Mouse (Mus musculus): Measurements from ENCODE around the gene Cfb.

Cfb gene

GRCm38 (mm10) chr17:34885615-34886014 lies 23.3 kb upstream of the Cfb start:
- DNase-seq (ENCODE audit: extremely low read depth, low read depth, low spot score), result no peak

DNA sequence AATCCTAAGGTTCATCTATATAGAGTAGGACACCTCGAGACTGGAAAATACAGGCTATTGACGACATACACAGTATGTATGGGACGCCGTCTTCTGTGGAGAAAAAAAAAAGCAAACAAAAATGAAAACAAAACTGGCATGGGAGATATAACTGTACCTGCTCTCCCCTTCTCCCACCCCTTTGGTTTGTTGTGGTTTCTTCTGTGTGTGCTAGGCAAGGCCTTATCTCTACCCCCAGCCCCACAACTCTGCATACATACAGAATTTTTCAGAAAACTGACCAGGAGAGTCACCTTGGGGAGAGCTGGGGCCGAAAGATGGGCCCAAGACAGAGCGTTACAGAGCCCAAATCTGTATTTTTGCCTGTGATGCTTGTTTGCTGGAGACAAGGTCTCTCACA lies 22.4 kb upstream of the Cfb start:
- DNase-seq (ENCODE audit: extremely low read depth, low read depth, low spot score), result no peak

- no peak for DNase-seq (ENCODE audit: extremely low read depth, low read depth, low spot score)
Measured at GRCm38 (mm10) chr17:34883332-34883731, 21.0 kb upstream of the Cfb start.

- no peak for DNase-seq (ENCODE audit: extremely low read depth, low read depth, low spot score)
Measured at GRCm38 (mm10) chr17:34881683-34882310, 19.5 kb upstream of the Cfb start, which contains the start of gene Gm20547. Gm20547 (minus strand) TSS chr17:34882042.

DNA sequence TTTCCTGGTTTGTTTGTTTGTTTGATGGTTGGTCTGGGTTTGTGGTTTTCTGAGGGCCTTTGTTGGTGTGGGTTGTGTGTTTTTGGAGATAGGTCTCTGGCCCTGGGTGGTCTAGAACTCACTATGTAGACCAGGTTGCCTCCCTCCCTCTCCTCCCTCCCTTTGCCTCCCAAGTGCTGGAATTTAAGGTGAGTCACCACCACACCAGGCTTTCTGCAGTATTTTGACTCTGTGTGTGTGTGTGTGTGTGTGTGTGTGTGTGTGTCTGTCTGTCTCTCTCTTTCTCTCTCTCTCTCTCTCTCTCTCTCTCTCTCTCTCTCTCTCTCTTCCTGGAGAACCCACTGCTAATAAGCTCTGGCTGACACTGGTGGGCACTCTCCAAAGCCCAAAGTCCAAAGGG lies 18.8 kb upstream of the Cfb start:
- DNase-seq (ENCODE audit: extremely low read depth, low read depth, low spot score), result no peak

DNA sequence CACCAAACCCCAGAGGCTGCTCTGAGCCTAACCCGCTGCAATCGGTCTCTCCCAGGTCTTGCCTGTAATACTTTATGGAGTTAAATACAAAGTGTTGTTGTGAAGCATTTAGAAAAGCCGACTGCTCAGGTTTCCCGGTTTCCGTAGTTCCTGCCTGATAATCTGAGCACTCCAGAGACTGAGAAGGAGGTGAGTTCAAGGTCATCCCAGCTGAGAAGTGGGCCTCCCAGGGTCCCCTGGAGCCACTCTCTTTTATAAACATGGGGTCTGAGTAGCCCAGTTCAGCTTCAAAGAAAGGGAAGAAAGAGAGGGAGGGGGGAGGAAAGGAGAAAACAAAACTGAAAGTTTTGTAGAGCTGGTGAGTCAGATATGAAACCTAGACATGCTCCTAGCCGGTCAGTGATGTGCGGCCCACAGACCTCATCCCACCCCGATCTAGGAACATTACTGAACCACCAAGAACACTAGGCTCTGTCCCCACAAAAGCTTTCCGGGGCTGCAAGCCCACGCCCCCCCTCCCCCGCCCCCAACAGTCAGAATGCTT lies 17.1 kb upstream of the Cfb start, which contains the start of gene Zbtb12:
TSS of gene Zbtb12 (plus strand) at position 148 of the 544 bp plus-strand sequence.
- DNase-seq (ENCODE audit: extremely low read depth, low read depth, low spot score), result no peak

DNA sequence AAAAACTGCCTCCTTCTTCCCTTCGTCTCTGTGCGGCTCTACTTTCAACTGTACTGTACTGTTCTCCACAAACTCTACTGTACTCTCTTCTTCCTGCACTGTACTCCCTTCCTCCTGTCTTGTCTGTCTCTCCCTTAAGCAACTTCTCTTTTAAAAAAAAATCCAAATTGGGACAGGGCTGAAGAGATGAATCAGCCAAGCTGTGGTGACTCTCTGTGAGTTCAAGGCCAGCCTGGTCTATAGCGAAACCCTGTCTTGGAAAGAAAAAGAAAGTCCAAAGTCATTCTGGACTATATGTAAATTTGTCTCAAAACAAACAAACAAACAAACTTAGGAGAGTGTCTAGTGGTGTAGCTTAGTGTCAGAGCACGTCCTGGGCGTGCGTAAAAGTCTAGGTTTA lies 12.0 kb upstream of the Cfb start:
- no peak for DNase-seq (ENCODE audit: extremely low read depth, low read depth, low spot score)

- DNase-seq (ENCODE audit: extremely low read depth, low read depth, low spot score), result no peak
Measured at GRCm38 (mm10) chr17:34865981-34866380, 3.7 kb upstream of the Cfb start.

DNA sequence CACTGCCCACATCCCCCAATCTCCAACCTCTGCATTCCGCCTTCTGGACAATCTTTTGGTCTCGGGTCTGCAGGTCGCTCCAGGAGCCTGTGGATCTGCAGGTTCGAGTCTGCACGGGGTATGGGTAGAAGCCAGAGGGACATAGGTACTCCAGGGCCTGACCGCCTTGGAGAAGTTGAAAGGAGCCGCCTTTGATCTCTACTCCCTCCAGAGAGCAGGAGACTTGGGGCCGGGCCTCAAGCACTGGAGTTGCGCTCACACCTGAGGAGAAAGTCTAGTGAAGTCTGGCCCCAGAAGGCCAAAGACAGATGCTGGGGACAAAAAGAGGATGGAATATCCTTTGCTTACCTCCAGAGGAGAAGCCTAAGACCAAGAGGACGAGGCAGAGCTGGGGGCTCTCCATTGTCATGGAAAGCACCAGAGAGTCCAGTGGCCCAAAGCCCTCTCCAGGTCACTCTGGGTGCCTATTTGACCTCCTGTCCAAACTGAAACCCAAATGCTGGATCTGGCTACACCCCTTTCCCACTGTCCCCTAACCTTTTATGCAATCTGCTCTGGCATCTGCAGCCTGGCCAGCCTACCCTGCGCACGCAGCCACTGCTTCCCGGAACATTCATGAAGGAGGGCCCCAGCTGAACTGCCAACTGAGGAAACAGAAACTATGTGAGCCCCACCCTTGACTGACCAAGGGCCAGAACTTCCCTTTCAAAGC lies 458 bp downstream of the Cfb start:
- DNase-seq (ENCODE audit: extremely low read depth, low read depth, low spot score), result no peak

DNA sequence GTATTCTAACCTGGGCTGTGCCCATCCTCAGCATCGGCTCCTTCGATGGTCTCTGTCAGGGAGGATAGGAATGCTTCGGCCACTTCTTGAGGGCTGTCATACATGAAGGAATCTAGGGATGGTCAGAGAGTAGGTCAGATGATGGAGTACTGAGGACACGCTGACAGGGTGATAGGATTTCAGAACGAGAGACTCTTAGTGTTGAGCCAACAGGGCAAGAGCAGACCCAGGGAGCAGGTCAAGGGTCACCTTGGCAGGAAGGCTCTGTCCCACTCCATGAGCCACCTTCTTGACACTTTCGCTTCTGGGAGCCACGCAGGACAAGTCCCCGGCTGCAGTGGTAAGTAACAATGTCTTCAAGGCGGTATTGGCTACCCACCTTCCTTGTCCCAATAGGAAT lies 1.8 kb downstream of the Cfb start:
- DNase-seq (ENCODE audit: extremely low read depth, low read depth, low spot score), result no peak

GRCm38 (mm10) chr17:34858670-34859069 lies 3.6 kb downstream of the Cfb start:
- no peak for DNase-seq (ENCODE audit: extremely low read depth, low read depth, low spot score)

GRCm38 (mm10) chr17:34855825-34856224 lies 6.5 kb downstream of the Cfb start:
- DNase-seq (ENCODE audit: extremely low read depth, low read depth, low spot score), result no peak

GRCm38 (mm10) chr17:34854761-34855160 lies 7.6 kb downstream of the Cfb start:
- no peak for DNase-seq (ENCODE audit: extremely low read depth, low read depth, low spot score)

GRCm38 (mm10) chr17:34853511-34853910 lies 8.8 kb downstream of the Cfb start:
- DNase-seq (ENCODE audit: extremely low read depth, low read depth, low spot score), result no peak

GRCm38 (mm10) chr17:34850517-34851125 lies 11.7 kb downstream of the Cfb start:
- no peak for DNase-seq (ENCODE audit: extremely low read depth, low read depth, low spot score)

- peak; percentile 46 for DNase-seq (ENCODE audit: extremely low read depth, low read depth, low spot score)
Measured at GRCm38 (mm10) chr17:34849722-34850516, 12.4 kb downstream of the Cfb start, which contains the start of the genes Skiv2l and Nelfe. Skiv2l (minus strand) TSS chr17:34850210. Nelfe (plus strand) TSS chr17:34850391.

DNA sequence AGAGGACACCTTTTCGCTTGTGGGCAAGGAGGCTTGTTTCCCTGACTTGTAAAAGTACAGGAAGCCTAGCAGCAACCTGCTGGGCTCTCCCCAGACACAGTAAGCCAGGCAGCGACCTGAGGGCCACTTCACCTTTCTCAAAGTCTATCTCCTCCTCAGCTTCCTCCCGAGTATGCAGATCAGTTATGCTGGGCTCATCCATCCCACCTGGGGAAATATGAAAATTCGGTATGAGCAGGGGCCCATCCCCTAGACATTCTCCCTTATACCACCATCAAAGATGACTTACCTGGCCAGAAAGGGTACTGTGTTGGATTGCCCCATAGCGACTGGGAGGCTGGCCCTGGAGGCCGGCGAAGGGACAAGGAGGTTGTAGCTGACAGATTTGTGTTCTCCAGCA lies 14.7 kb downstream of the Cfb start:
- no peak for DNase-seq (ENCODE audit: extremely low read depth, low read depth, low spot score)

DNA sequence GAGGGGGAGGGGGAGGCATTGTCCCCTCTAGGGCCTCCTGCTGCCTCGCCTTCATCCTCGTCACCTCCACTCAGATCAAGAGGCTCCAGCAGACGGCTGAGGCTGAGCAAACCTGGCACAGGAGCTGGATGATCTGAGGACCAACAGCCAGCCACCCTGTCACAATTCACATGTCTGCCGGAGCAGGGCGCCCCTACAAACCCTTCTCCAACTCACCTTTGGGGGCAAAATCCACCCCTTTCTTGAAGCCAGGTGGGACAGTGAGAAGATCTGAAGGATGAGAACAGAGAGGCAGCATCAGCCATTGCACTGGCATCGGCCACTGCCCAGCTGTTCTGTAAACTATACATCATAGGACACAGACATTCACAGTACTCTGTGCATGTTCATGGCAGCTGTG lies 15.1 kb downstream of the Cfb start:
- DNase-seq (ENCODE audit: extremely low read depth, low read depth, low spot score), result no peak

GRCm38 (mm10) chr17:34844884-34845283 lies 17.4 kb downstream of the Cfb start:
- DNase-seq (ENCODE audit: extremely low read depth, low read depth, low spot score), result no peak

GRCm38 (mm10) chr17:34840736-34841307 lies 21.5 kb downstream of the Cfb start:
- no peak for DNase-seq (ENCODE audit: extremely low read depth, low read depth, low spot score)

DNA sequence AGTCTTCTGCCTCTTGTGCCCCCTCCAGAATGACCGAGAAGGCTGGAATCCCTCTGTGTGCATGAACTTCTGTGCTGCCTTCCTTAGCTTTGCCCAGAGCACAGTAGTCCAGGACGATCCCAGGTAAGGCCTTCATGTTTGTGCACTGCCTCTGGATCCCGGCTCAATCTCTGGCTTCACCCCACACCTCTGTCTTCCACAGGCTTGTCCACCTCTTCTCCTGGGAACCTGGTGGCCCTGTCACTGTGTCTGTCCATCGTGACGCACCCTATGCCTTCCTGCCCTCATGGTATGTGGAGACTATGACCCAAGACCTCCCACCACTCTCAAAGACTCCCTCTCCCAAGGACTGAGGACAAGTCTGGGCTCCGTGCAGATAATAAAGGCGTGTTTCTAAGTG lies 23.5 kb downstream of the Cfb start:
- DNase-seq (ENCODE audit: extremely low read depth, low read depth, low spot score), result no peak
